Mouse (Mus musculus) adrenal gland, adult 18-20 months (tissue): ENCODE measurements around the gene Arhgap27. TPM values are rescaled to one million over a fixed set of nuclear protein-coding genes. Genes with fewer than 3 reads are reported as not detected.
"Not testable (repeated sequence)": the region's sequence is repeated elsewhere in the genome, so short reads cannot be mapped to it uniquely, and the experiment has no call there.

Experiments
- DNase-seq, 2 experiments: peaks; one replicate each; pipeline ENCODE4 v3.0.0; 2021 to 2022; ENCODE audit warnings: low spot score in 2 of 2
- long read RNA-seq, 2 experiments: library from polyadenylated mRNA; stranded (forward); transcript quantifications; one replicate each; pipeline ENCODE4 v2.0.0; 2021
- total RNA-seq, 2 experiments: library from RNA; stranded (reverse); gene quantifications; 1 replicate in 1 of 2; 2 replicates in 1 of 2; pipeline ENCODE4 v1.2.3; 2021

Gene Arhgap27
- total RNA-seq: 10 to 100 TPM; 12.4 to 13.1 TPM
- long read RNA-seq, experiment 1, partial matches to known transcripts: 0 of 4 reads
- long read RNA-seq, experiment 1, other reads (novel, unspliced or antisense): 3 of 4 reads
- long read RNA-seq, experiment 2, partial matches to known transcripts: 2 of 4 reads
- long read RNA-seq, experiment 2, other reads (novel, unspliced or antisense): 2 of 4 reads

- peak; percentile 59 to 68 for DNase-seq
These were observed at the start of gene Arhgap27 for GRCm38 (mm10) chr11:103363214-103364148. TSS of gene Arhgap27 (minus strand) at chr11:103363692.

GRCm38 (mm10) chr11:103412950-103413423, 49.5 kb upstream of the Arhgap27 start:
- no peak for DNase-seq

- peak; percentile 92 for DNase-seq
These were observed 48.8 kb upstream of the Arhgap27 start, which contains the start of gene Plekhm1 for GRCm38 (mm10) chr11:103411981-103412949. TSS of gene Plekhm1 (minus strand) at chr11:103412687.

- DNase-seq: no peak
These were observed 47.8 kb upstream of the Arhgap27 start for GRCm38 (mm10) chr11:103411301-103411700.

GRCm38 (mm10) chr11:103408880-103409279, 45.4 kb upstream of the Arhgap27 start:
- no peak for DNase-seq

GRCm38 (mm10) chr11:103407136-103407535, 43.6 kb upstream of the Arhgap27 start:
- DNase-seq: not testable (repeated sequence)

GRCm38 (mm10) chr11:103406551-103406950, 43.1 kb upstream of the Arhgap27 start:
- DNase-seq: no peak

GRCm38 (mm10) chr11:103405814-103406213, 42.3 kb upstream of the Arhgap27 start:
- DNase-seq: no peak

GRCm38 (mm10) chr11:103404618-103405017, 41.1 kb upstream of the Arhgap27 start:
- no peak for DNase-seq

GRCm38 (mm10) chr11:103403776-103404175, 40.3 kb upstream of the Arhgap27 start:
- no peak for DNase-seq

- no peak for DNase-seq
These were observed 39.2 kb upstream of the Arhgap27 start for GRCm38 (mm10) chr11:103402738-103403137.

- DNase-seq: peak in 1 of 2 experiments; percentile 37
These were observed 38.7 kb upstream of the Arhgap27 start for GRCm38 (mm10) chr11:103402198-103402597.

GRCm38 (mm10) chr11:103399986-103400385, 36.5 kb upstream of the Arhgap27 start:
- DNase-seq: no peak

GRCm38 (mm10) chr11:103399050-103399449, 35.6 kb upstream of the Arhgap27 start:
- no peak for DNase-seq

- no peak for DNase-seq
These were observed 33.2 kb upstream of the Arhgap27 start for GRCm38 (mm10) chr11:103396682-103397081.

- no peak for DNase-seq
These were observed 32.7 kb upstream of the Arhgap27 start for GRCm38 (mm10) chr11:103396236-103396635.

GRCm38 (mm10) chr11:103394604-103395003, 31.1 kb upstream of the Arhgap27 start:
- no peak for DNase-seq

GRCm38 (mm10) chr11:103394025-103394424, 30.5 kb upstream of the Arhgap27 start:
- DNase-seq: no peak

- DNase-seq: no peak
These were observed 24.5 kb upstream of the Arhgap27 start for GRCm38 (mm10) chr11:103387870-103388526.

GRCm38 (mm10) chr11:103386827-103387226, 23.3 kb upstream of the Arhgap27 start:
- no peak for DNase-seq
